Mouse (Mus musculus) erythroblast, adult 5-6 weeks (primary cell): ENCODE measurements around the gene Slfn1. TPM values are rescaled to one million over a fixed set of nuclear protein-coding genes. Genes with fewer than 3 reads are reported as not detected.
"Not testable (repeated sequence)": the region's sequence is repeated elsewhere in the genome, so short reads cannot be mapped to it uniquely, and the experiment has no call there.

Experiments
- ATAC-seq: replicated peaks from 2 replicates; pipeline ENCODE4 v1.8.0; 2016; ENCODE audit warnings: moderate number of reproducible peaks, mild to moderate bottlenecking, moderate TSS enrichment, inconsistent platforms; ENCODE audit not compliant: poor library complexity, low FRiP score, severe bottlenecking
- total RNA-seq, 2 experiments: library from RNA; stranded (forward) in 1 of 2; stranded (reverse) in 1 of 2; fragments of 150-400 nt in 1 of 2; fragments of 200-764, 138-1000 nt in 1 of 2; gene quantifications; 2 replicates each; pipeline versions ENCODE4 v1.2.3 to v1.2.4; 2015 to 2017; ENCODE audit warnings: low replicate concordance in 2 of 2

Slfn1 gene
- total RNA-seq (2015; ENCODE audit: low replicate concordance) (16.5 and 18.6 TPM in 2 replicates), total RNA-seq (2017; ENCODE audit: low replicate concordance) (23.3 and 26.2 TPM in 2 replicates)

DNA sequence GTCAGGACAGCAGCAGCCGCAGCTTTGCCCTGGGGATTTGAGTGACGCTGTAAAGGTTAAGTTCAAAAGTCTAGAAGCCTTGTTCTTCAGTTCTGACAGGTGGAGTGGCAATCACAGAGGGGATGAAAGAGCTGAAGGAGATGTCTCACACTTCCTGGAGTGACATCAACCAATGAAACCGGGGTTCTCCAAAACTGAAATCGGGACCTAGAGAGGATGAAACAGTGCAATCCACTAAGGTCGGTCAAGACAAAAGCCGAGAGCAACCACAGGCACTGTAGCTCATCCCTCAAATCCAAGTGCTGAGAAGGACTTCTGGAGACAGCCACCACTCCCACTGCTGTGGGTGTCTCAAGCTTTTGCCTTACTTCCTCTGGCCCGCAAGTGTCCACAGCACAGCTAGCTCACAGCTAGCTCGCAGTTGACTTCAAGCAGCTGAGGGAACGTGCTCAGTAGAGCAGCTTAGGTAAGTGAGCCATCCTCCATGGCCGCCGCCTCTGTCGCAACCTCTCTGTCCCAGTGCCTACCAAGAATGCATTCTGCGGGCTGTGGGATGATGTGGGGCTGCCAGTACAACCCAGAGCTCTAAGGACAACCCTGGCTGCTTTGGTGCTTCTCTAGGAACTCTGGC, at the start of gene Slfn1:
Slfn1 (plus strand) TSS at position 253 of the 631 bp plus-strand sequence.
- no peak for ATAC-seq

DNA sequence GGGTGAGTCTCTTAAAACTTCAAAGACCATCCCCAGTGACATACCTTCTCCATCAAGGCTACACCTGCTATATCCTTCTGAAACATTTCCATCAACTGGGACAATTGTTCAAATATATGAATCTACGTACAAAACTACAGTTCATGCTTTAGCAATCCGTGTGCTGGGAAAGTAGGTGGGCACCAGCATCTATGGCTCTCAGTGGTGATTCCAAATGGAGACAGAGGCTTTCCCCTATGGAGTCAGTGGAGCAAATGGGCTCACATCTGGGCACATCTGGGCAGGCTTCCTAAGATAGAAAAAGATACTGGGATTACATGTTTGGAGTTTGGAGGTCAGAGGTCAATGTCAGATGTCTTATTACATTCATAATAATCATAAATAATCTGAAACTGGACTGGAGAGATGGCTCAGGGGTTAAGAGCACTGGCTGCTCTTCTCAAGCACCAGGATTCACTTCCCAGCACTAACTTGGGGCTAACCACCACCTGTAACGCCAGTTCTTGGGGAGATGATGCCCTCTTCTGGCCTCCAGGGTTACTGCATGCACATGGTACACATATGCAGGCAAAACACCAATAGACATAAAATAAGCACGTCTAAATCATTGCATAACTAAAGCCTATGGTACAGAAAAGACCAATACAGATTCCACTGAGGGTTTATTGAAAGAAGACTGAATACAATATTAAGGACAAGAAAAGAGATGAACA, 48.5 kb upstream of the Slfn1 start:
- ATAC-seq: 0 out of 2 replicates have a peak, but pooled peaks have one; percentile 56

GRCm38 (mm10) chr11:83070321-83070970, 46.2 kb upstream of the Slfn1 start:
- ATAC-seq: no peak

DNA sequence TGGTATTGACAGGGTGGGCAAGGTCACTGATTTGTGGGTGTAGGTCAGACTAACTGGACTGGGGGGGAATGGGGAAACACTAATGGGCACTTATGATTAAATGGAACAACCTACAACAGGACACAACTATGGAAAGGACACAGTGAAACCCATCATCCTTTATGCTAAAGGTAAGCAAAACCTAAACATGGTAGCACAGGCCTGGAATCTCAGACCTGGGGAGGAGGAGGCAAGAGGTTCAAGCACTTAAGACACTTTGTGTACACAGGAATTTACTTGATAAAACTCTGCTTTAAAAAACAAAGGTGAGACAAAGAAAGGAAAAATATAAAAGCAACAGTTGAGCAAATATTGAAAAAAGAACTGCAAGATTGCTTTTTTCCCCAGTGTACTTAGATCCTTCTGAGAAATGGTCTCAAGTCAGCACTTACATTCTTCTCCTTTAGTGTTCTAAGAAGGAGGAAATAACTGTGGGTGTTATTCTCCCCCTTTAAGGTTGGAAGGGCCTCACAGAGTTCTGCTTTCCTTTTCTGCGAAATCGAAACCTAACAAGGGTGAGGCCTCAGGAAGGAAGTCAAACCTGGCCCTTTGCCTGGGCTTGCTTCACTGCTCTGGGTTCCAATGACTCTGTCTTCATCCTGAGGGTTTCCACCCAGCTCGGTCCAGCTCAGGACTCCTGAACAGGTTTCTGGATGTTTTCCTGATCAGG, 38.8 kb upstream of the Slfn1 start:
- no peak for ATAC-seq

GRCm38 (mm10) chr11:83078423-83079140, 38.1 kb upstream of the Slfn1 start:
- ATAC-seq: no peak

- peak; percentile 35; the same call in 1 of the 2 replicates for ATAC-seq
These were observed 37.0 kb upstream of the Slfn1 start for GRCm38 (mm10) chr11:83079487-83080199.

DNA sequence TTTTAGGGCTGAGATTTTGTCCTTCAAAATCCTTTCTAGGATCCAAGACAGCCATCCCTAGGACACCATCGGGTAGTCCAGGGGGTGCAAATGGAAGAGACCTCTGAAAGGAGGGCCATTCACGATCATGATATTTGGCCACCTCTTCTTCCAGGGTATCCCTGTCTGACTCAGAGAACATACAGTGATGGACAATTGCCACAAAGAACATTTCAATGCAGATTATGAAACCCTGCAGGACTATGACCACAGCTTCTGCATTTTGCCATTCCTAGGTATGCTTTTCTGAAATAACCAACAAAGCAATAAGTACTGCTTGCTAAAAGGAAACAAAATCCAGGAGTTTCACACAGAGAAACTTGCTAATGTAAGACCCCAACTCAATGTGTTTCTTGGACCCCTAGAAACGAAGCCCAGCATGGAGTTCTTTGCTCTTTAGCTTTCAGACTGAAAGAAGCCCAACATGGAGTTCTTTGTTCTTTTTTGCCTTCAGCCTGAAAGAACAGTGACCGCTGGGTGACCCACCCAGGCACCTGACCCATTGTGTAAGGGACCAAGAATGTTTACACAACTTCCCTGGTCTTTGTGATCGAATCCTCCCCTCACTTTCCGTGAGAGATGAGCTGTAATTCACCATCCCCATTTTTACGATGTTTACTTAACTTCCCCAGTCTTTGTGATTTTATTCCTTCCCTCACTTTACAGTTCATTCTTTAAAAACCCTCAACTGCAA, 33.7 kb upstream of the Slfn1 start:
- ATAC-seq: no peak

GRCm38 (mm10) chr11:83084161-83084560, 32.5 kb upstream of the Slfn1 start:
- ATAC-seq: no peak

GRCm38 (mm10) chr11:83084761-83085160, 31.9 kb upstream of the Slfn1 start:
- ATAC-seq: no peak

GRCm38 (mm10) chr11:83115138-83115537, 1.5 kb upstream of the Slfn1 start:
- no peak for ATAC-seq

- no peak for ATAC-seq
These were observed 1.4 kb downstream of the Slfn1 start for GRCm38 (mm10) chr11:83118056-83118455.

GRCm38 (mm10) chr11:83121131-83121685, 4.6 kb downstream of the Slfn1 start:
- ATAC-seq: no peak

DNA sequence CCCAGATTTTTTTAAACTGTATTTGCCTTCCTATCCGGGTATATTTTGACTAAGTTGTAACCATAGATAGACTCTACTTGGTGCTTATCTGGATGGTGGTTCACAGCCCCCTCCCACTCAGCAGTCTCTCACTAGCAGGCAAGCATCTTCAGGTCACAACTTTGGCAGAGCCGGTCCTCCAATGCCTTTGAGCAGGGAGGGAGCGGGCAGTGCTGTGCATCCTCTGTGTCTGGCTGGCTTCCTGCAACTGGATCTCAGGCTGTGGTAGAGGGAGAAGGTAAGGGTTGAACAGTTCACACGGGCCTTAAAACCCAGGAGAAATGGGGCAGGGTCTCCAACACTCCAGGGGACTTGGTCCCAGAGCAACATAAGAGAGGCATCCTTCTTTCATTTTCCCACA, 6.5 kb downstream of the Slfn1 start:
- no peak for ATAC-seq

GRCm38 (mm10) chr11:83124906-83125305, 8.3 kb downstream of the Slfn1 start:
- no peak for ATAC-seq

- ATAC-seq: not testable (repeated sequence)
These were observed 9.0 kb downstream of the Slfn1 start for GRCm38 (mm10) chr11:83125633-83126032.

- ATAC-seq: not testable (repeated sequence)
These were observed 20.6 kb downstream of the Slfn1 start for GRCm38 (mm10) chr11:83137253-83137652.

- ATAC-seq: not testable (repeated sequence)
These were observed 32.3 kb downstream of the Slfn1 start for GRCm38 (mm10) chr11:83148939-83149338.
